Mouse (Mus musculus) liver, embryonic 14.5 days (tissue): Measurements from ENCODE around the gene Tmem37.

Experiments
- CTCF ChIP-seq: IDR thresholded peaks from 2 replicates; pipeline ENCODE4 v1.5.1; 2016; ENCODE audit warnings: antibody characterized with exemption, low read depth, control low read depth
- EP300 ChIP-seq: IDR thresholded peaks from 2 replicates; pipeline ENCODE4 v1.6.1; 2016; ENCODE audit warnings: antibody characterized with exemption, low read depth

DNA sequence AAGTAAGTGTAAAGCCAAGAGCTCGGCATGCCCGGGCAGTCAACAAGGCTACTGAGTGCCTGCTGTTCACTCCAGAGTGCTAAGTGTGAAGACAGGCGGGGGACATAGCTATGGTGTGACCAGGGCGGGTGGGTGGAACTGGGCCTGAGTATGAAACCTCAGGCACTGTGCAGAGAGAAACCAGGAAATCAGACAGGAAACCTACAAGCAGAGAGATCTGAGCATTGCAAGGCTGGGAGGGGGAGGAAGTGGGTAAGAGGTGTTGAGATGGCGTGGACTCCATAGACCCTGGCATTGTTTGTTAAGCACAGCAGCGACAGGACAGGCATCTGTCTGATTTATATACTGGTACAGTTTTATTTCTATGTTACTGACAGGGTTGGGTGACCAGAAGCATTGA lies 18.4 kb downstream of the Tmem37 start:
- TF ChIP-seq CTCF (no peak), EP300 (no peak)
